Mouse (Mus musculus): Measurements from ENCODE around the gene Rpl18. TPM values are rescaled to one million over a fixed set of nuclear protein-coding genes. Genes with fewer than 3 reads are reported as not detected.

Rpl18 gene
- polyA plus RNA-seq, 1 experiment = 3,224 TPM

DNA sequence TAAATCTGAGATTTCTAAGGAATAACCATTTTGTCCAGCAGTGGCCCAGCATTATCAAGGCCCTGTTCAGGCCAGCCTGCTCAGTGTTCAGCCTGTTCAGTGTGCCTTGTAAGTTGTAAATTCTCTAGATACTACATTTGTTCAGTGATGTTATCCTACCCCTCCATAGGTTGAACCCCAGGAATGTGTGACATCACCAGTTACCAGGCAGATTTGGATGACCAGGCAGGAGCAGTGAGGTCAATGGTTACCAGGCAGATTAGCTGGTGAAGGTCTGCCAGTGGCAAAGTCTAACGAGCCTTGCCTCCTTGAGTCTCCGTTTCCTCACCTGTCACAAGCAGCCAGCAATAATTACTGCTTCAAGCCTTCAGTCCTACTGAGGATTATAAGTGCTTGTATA lies 29.1 kb downstream of the Rpl18 start:
- no peak for TF ChIP-seq POLR2AphosphoS2 (IDR thresholded peaks at IDR 0.05; ENCODE audit: insufficient read length, low read depth)
- TF ChIP-seq MYOG (IDR thresholded peaks at IDR 0.05; ENCODE audit: control insufficient read depth in 1 of 3, insufficient read depth in 1 of 3, insufficient read length in 2 of 3, low read depth in 2 of 3) = no peak
- no peak for TF ChIP-seq REST (IDR thresholded peaks at IDR 0.05; ENCODE audit: insufficient read depth, insufficient read length)
- no peak for TF ChIP-seq MAX (IDR thresholded peaks at IDR 0.05; ENCODE audit: low read depth)
- TF ChIP-seq MYOD1 (IDR thresholded peaks at IDR 0.05; ENCODE audit: control insufficient read depth in 1 of 3, insufficient read length in 2 of 3, low read depth in 2 of 3) = no peak
- TF ChIP-seq CEBPB (IDR thresholded peaks at IDR 0.05; ENCODE audit: insufficient read depth, poor library complexity, severe bottlenecking) = no peak
- no peak for TF ChIP-seq USF1 (IDR thresholded peaks at IDR 0.05; ENCODE audit: low read depth)
- TF ChIP-seq SRF (IDR thresholded peaks at IDR 0.05; ENCODE audit: control insufficient read depth, insufficient read length, low read depth) = no peak
- no peak for TF ChIP-seq TCF12 (IDR thresholded peaks at IDR 0.05; ENCODE audit: insufficient read depth, poor library complexity, severe bottlenecking)
- TF ChIP-seq POLR2A (IDR thresholded peaks at IDR 0.05; ENCODE audit: insufficient read length, low read depth) = no peak
- no peak for TF ChIP-seq E2F4 (IDR thresholded peaks at IDR 0.05; ENCODE audit: insufficient read depth)
- TF ChIP-seq TCF3 (IDR thresholded peaks at IDR 0.05; ENCODE audit: insufficient read length, low read depth) = no peak
- Histone ChIP-seq H3K79me2 (ENCODE audit: control insufficient read depth, insufficient read depth) (no peaks in the 10 kb centered on the region), H3K4me3 (no peak overlapping the region), H3K4me2 (ENCODE audit: low read depth) (no peak overlapping the region), H3K27me3 (ENCODE audit: control insufficient read depth, insufficient read depth, insufficient read length) (no peaks in the 10 kb centered on the region), H3K36me3 (ENCODE audit: control insufficient read depth, insufficient read depth) (no peaks in the 10 kb centered on the region), H3ac (ENCODE audit: control insufficient read depth, insufficient read length) (no peak overlapping the region)

- H3K4me3 ChIP-seq = no peak overlapping the region
- H3K27me3 ChIP-seq (ENCODE audit: control insufficient read depth, insufficient read depth, insufficient read length) = no peaks in the 10 kb centered on the region
- no peaks in the 10 kb centered on the region for H3K36me3 ChIP-seq (ENCODE audit: control insufficient read depth, insufficient read depth)
- no peak overlapping the region for H3ac ChIP-seq (ENCODE audit: control insufficient read depth, insufficient read length)
- TF ChIP-seq TCF12 (IDR thresholded peaks at IDR 0.05; ENCODE audit: insufficient read depth, poor library complexity, severe bottlenecking) = no peak
- TF ChIP-seq POLR2A (IDR thresholded peaks at IDR 0.05; ENCODE audit: insufficient read length, low read depth) = no peak
- TF ChIP-seq MYOD1 (IDR thresholded peaks at IDR 0.05; ENCODE audit: control insufficient read depth in 1 of 3, insufficient read length in 2 of 3, low read depth in 2 of 3) = no peak
- TF ChIP-seq MYOG (IDR thresholded peaks at IDR 0.05; ENCODE audit: control insufficient read depth in 1 of 3, insufficient read depth in 1 of 3, insufficient read length in 2 of 3, low read depth in 2 of 3) = no peak
- no peak for TF ChIP-seq MAX (IDR thresholded peaks at IDR 0.05; ENCODE audit: low read depth)
- TF ChIP-seq POLR2AphosphoS2 (IDR thresholded peaks at IDR 0.05; ENCODE audit: insufficient read length, low read depth) = no peak
- TF ChIP-seq REST (IDR thresholded peaks at IDR 0.05; ENCODE audit: insufficient read depth, insufficient read length) = no peak
- TF ChIP-seq TCF3 (IDR thresholded peaks at IDR 0.05; ENCODE audit: insufficient read length, low read depth) = no peak
- no peak for TF ChIP-seq SRF (IDR thresholded peaks at IDR 0.05; ENCODE audit: control insufficient read depth, insufficient read length, low read depth)
- no peak for TF ChIP-seq E2F4 (IDR thresholded peaks at IDR 0.05; ENCODE audit: insufficient read depth)
- TF ChIP-seq USF1 (IDR thresholded peaks at IDR 0.05; ENCODE audit: low read depth) = no peak
- no peak for TF ChIP-seq CEBPB (IDR thresholded peaks at IDR 0.05; ENCODE audit: insufficient read depth, poor library complexity, severe bottlenecking)
- H3K4me2 ChIP-seq (ENCODE audit: low read depth) = no peak overlapping the region
- no peaks in the 10 kb centered on the region for H3K79me2 ChIP-seq (ENCODE audit: control insufficient read depth, insufficient read depth)
These were observed 31.3 kb downstream of the Rpl18 start for GRCm38 (mm10) chr7:45746518-45746917.

DNA sequence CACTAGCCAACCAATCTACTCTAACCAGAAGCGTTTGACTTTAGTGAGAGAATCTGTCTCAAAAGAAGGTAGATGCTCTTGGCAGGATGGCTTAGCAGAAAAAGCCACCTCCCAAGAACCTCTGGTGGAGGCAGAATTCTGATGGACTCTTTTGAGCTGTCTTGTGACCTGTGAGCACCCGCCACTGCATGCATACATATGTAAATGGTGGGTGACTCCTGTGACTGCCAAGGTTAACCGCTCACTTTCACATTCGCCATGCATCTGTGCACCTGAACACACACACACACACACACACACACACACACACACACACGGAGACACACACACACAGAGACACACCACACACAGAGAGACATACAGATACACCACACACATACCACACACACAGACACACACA lies 32.2 kb downstream of the Rpl18 start:
- H3K4me3 ChIP-seq = no peak overlapping the region
- TF ChIP-seq MAX (IDR thresholded peaks at IDR 0.05; ENCODE audit: low read depth) = no peak
- TF ChIP-seq MYOG (IDR thresholded peaks at IDR 0.05; ENCODE audit: control insufficient read depth in 1 of 3, insufficient read depth in 1 of 3, insufficient read length in 2 of 3, low read depth in 2 of 3) = no peak
- TF ChIP-seq POLR2A (IDR thresholded peaks at IDR 0.05; ENCODE audit: insufficient read length, low read depth) = no peak
- TF ChIP-seq E2F4 (IDR thresholded peaks at IDR 0.05; ENCODE audit: insufficient read depth) = no peak
- no peaks in the 10 kb centered on the region for H3K27me3 ChIP-seq (ENCODE audit: control insufficient read depth, insufficient read depth, insufficient read length)
- no peak overlapping the region for H3K4me2 ChIP-seq (ENCODE audit: low read depth)
- H3K79me2 ChIP-seq (ENCODE audit: control insufficient read depth, insufficient read depth) = no peaks in the 10 kb centered on the region
- no peak overlapping the region for H3ac ChIP-seq (ENCODE audit: control insufficient read depth, insufficient read length)
- H3K36me3 ChIP-seq (ENCODE audit: control insufficient read depth, insufficient read depth) = no peaks in the 10 kb centered on the region

GRCm38 (mm10) chr7:45748110-45748509 lies 32.9 kb downstream of the Rpl18 start:
- Histone ChIP-seq H3K4me2 (ENCODE audit: low read depth) (no peak overlapping the region), H3K27me3 (ENCODE audit: control insufficient read depth, insufficient read depth, insufficient read length) (no peaks in the 10 kb centered on the region), H3K79me2 (ENCODE audit: control insufficient read depth, insufficient read depth) (no peaks in the 10 kb centered on the region), H3ac (ENCODE audit: control insufficient read depth, insufficient read length) (no peak overlapping the region), H3K4me3 (no peak overlapping the region), H3K36me3 (ENCODE audit: control insufficient read depth, insufficient read depth) (no peaks in the 10 kb centered on the region)
- no peak for TF ChIP-seq SRF (IDR thresholded peaks at IDR 0.05; ENCODE audit: control insufficient read depth, insufficient read length, low read depth)
- no peak for TF ChIP-seq MAX (IDR thresholded peaks at IDR 0.05; ENCODE audit: low read depth)
- TF ChIP-seq POLR2AphosphoS2 (IDR thresholded peaks at IDR 0.05; ENCODE audit: insufficient read length, low read depth) = no peak
- TF ChIP-seq CEBPB (IDR thresholded peaks at IDR 0.05; ENCODE audit: insufficient read depth, poor library complexity, severe bottlenecking) = no peak
- TF ChIP-seq MYOG (IDR thresholded peaks at IDR 0.05; ENCODE audit: control insufficient read depth in 1 of 3, insufficient read depth in 1 of 3, insufficient read length in 2 of 3, low read depth in 2 of 3) = no peak

- no peaks in the 10 kb centered on the region for H3K79me2 ChIP-seq (ENCODE audit: control insufficient read depth, insufficient read depth)
- TF ChIP-seq POLR2A (IDR thresholded peaks at IDR 0.05; ENCODE audit: insufficient read length, low read depth) = no peak
- TF ChIP-seq MYOG (IDR thresholded peaks at IDR 0.05; ENCODE audit: control insufficient read depth in 1 of 3, insufficient read depth in 1 of 3, insufficient read length in 2 of 3, low read depth in 2 of 3) = peak in 1 of 3 experiments; percentile 47
- no peak for TF ChIP-seq POLR2AphosphoS2 (IDR thresholded peaks at IDR 0.05; ENCODE audit: insufficient read length, low read depth)
- no peak for TF ChIP-seq USF1 (IDR thresholded peaks at IDR 0.05; ENCODE audit: low read depth)
- no peak for TF ChIP-seq SRF (IDR thresholded peaks at IDR 0.05; ENCODE audit: control insufficient read depth, insufficient read length, low read depth)
- TF ChIP-seq REST (IDR thresholded peaks at IDR 0.05; ENCODE audit: insufficient read depth, insufficient read length) = no peak
- peak in 1 of 3 experiments; percentile 21 for TF ChIP-seq MYOD1 (IDR thresholded peaks at IDR 0.05; ENCODE audit: control insufficient read depth in 1 of 3, insufficient read length in 2 of 3, low read depth in 2 of 3)
- H3K36me3 ChIP-seq (ENCODE audit: control insufficient read depth, insufficient read depth) = no peaks in the 10 kb centered on the region
- H3ac ChIP-seq (ENCODE audit: control insufficient read depth, insufficient read length) = no peak overlapping the region
- no peaks in the 10 kb centered on the region for H3K27me3 ChIP-seq (ENCODE audit: control insufficient read depth, insufficient read depth, insufficient read length)
- no peak overlapping the region for H3K4me2 ChIP-seq (ENCODE audit: low read depth)
- no peak overlapping the region for H3K4me3 ChIP-seq
These were observed 34.1 kb downstream of the Rpl18 start for GRCm38 (mm10) chr7:45749401-45749800.
